Mouse (Mus musculus): ENCODE measurements around the gene Trmt6.

Gene Trmt6

GRCm38 (mm10) chr2:132815608-132816314 lies at the start of gene Trmt6, which contains the start of gene Mcm8:
TSS of gene Trmt6 (minus strand) at chr2:132816055.
TSS of gene Mcm8 (plus strand) at chr2:132816141.
- DNase-seq, result peak; percentile 94 to 96

GRCm38 (mm10) chr2:132863325-132863724 lies 47.5 kb upstream of the Trmt6 start:
- DNase-seq, result no peak

GRCm38 (mm10) chr2:132861456-132861855 lies 45.6 kb upstream of the Trmt6 start:
- no peak for DNase-seq

GRCm38 (mm10) chr2:132860435-132860834 lies 44.6 kb upstream of the Trmt6 start:
- no peak for DNase-seq

- no peak for DNase-seq
Observed at GRCm38 (mm10) chr2:132856333-132856732, 40.5 kb upstream of the Trmt6 start.

- DNase-seq, result no peak
Observed at GRCm38 (mm10) chr2:132853051-132853450, 37.2 kb upstream of the Trmt6 start.

- no peak for DNase-seq
Observed at GRCm38 (mm10) chr2:132849141-132849540, 33.3 kb upstream of the Trmt6 start.

- DNase-seq, result no peak
Observed at GRCm38 (mm10) chr2:132848361-132848760, 32.5 kb upstream of the Trmt6 start.

GRCm38 (mm10) chr2:132847581-132847980 lies 31.7 kb upstream of the Trmt6 start:
- DNase-seq, result peak; percentile 24 to 49

- DNase-seq, result peak; percentile 95
Observed at GRCm38 (mm10) chr2:132846407-132847358, 30.8 kb upstream of the Trmt6 start, which contains the start of gene Crls1. TSS of gene Crls1 (plus strand) at chr2:132846666.

- DNase-seq, result no peak
Observed at GRCm38 (mm10) chr2:132841071-132841470, 25.2 kb upstream of the Trmt6 start.

- no peak for DNase-seq
Observed at GRCm38 (mm10) chr2:132802976-132803375, 12.9 kb downstream of the Trmt6 start.

GRCm38 (mm10) chr2:132794204-132794586 lies 21.7 kb downstream of the Trmt6 start:
- DNase-seq, result no peak

- DNase-seq, result no peak
Observed at GRCm38 (mm10) chr2:132793441-132794203, 22.2 kb downstream of the Trmt6 start.

- no peak for DNase-seq
Observed at GRCm38 (mm10) chr2:132784039-132784438, 31.8 kb downstream of the Trmt6 start.

GRCm38 (mm10) chr2:132781439-132782068 lies 34.3 kb downstream of the Trmt6 start:
- peak; percentile 98 for DNase-seq

- no peak for DNase-seq
Observed at GRCm38 (mm10) chr2:132780978-132781377, 34.9 kb downstream of the Trmt6 start, which contains the start of gene Chgb. TSS of gene Chgb (plus strand) at chr2:132781278.

GRCm38 (mm10) chr2:132770822-132771221 lies 45.0 kb downstream of the Trmt6 start:
- no peak for DNase-seq

GRCm38 (mm10) chr2:132757911-132758310 lies 57.9 kb downstream of the Trmt6 start:
- no peak for DNase-seq
